Mouse (Mus musculus) liver, adult 2 months (tissue): ENCODE results near the gene Zfp385c.

Source experiments
- CTCF ChIP-seq: fragments of 200-500 bp; IDR thresholded peaks from 2 replicates; pipeline ENCODE4 v1.5.1; 2011; ENCODE audit warnings: low read depth, low read length, control low read depth
- POLR2A ChIP-seq: fragments of 200-500 bp; IDR thresholded peaks from 2 replicates; pipeline ENCODE4 v1.6.1; 2011; ENCODE audit warnings: low read length, control low read depth; ENCODE audit not compliant: insufficient read depth; ENCODE audit errors: extremely low read depth

GRCm38 (mm10) chr11:100634530-100634929, 57.7 kb downstream of the Zfp385c start:
- TF ChIP-seq CTCF (no peak), POLR2A (no peak)
